Mouse (Mus musculus) liver, postnatal 0 days (tissue): ENCODE data around the gene Olfr51.

Experiments used
- CTCF ChIP-seq: sonication (generic); IDR thresholded peaks from 2 replicates; pipeline ENCODE4 v1.5.1; 2016; ENCODE audit warnings: antibody characterized with exemption, low read depth
- EP300 ChIP-seq: IDR thresholded peaks from 2 replicates; pipeline ENCODE4 v1.6.1; 2016; ENCODE audit warnings: antibody characterized with exemption, low read depth, mild to moderate bottlenecking

- no peak for TF ChIP-seq CTCF
- no peak for TF ChIP-seq EP300
These were observed 32.6 kb downstream of the Olfr51 start for GRCm38 (mm10) chr11:51035951-51036350.
